Mouse (Mus musculus) thymus, adult 2 months (tissue): ENCODE measurements at regions not wholly inside any gene's neighbourhood (a gene's known extent, or its start where the extent isn't known, plus 50 kb on each side); places are given as distances from the start of the nearest gene placed in this dataset.

Experiments
- DNase-seq: peaks from one replicate; pipeline ENCODE4 v3.0.0; 2021
- H3K27ac ChIP-seq: fragments of 200-500 bp; 2 replicates; pipeline ENCODE4 v1.5.1; 2012; ENCODE audit warnings: low read length, control low read depth; ENCODE audit not compliant: control insufficient read depth, insufficient read depth
- H3K27me3 ChIP-seq: fragments of 200-500 bp; 2 replicates; pipeline ENCODE4 v1.6.1; 2012; ENCODE audit warnings: mild to moderate bottlenecking, low read length, moderate library complexity, mixed read lengths; ENCODE audit not compliant: control insufficient read depth, insufficient read depth
- H3K36me3 ChIP-seq: fragments of 200-500 bp; 2 replicates; pipeline ENCODE4 v1.6.1; 2012; ENCODE audit warnings: mild to moderate bottlenecking, low read length, moderate library complexity; ENCODE audit not compliant: control insufficient read depth, insufficient read depth
- H3K4me1 ChIP-seq: fragments of 200-500 bp; replicated peaks from 2 replicates; pipeline ENCODE4 v1.6.1; 2012; ENCODE audit warnings: low read length; ENCODE audit not compliant: control insufficient read depth, insufficient read depth
- H3K4me3 ChIP-seq: fragments of 200-500 bp; 2 replicates; pipeline ENCODE4 v1.5.1; 2012; ENCODE audit warnings: mild to moderate bottlenecking, low read length, control low read depth, moderate library complexity; ENCODE audit not compliant: control insufficient read depth, insufficient read depth
- CTCF ChIP-seq: fragments of 200-500 bp; IDR thresholded peaks from 2 replicates; pipeline ENCODE4 v1.5.1; 2012; ENCODE audit warnings: mild to moderate bottlenecking, control low read depth, low read length, moderate library complexity, borderline replicate concordance; ENCODE audit not compliant: control insufficient read depth, poor library complexity, insufficient read depth; ENCODE audit errors: extremely low read depth
- POLR2A ChIP-seq: fragments of 200-500 bp; IDR thresholded peaks from 2 replicates; pipeline ENCODE4 v1.6.1; 2012; ENCODE audit warnings: mild to moderate bottlenecking, low read length, control low read depth, moderate library complexity; ENCODE audit not compliant: control insufficient read depth, poor library complexity, insufficient read depth; ENCODE audit errors: extremely low read depth
- WGBS: fragments of 180-500 bp; shearing (Covaris S2); methylation state at CpG from one replicate; pipeline ENCODE4 v1.1.7; 2018; 5-methylcytosine and 5-hydroxymethylcytosine counted together

DNA sequence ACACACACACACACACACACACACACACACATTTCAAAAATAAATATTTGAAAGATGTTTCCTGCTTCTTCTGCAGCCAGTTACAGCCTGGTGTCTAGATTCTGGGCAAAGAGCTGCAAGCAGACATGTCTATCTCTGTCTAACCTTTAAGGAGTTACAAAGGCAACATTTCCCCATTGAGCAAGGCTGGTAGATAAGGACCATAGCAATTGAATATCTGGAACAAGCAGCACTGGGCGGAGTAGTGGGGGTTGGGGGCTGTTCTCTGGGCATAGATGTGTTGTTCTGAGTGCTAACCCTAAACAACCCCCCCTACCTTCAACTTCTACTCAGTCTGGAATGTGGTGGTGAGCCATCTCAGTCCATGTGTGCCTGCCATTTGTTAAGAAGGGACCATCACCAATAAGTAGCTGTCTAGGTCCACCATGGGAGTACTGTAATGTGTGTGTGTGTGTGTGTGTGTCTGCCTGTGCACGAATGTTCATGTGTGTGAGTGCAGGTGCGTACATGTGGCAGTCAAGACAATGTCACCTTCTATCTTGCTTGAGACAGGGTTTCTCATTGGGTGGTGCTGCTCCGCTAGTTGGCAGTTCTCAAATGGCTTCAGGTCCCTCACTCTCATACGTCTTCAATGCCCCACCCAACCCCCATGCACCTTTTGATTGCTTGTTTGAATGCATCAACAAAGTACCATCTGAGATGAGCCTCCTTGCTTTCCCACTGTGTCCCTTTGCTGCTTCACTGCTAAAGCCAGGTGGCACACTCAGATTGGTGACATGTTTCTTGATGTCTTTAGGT, 62.2 kb upstream of the Zfp831 start:
- DNase-seq = no peak
- TF ChIP-seq POLR2A = no peak
- TF ChIP-seq CTCF = no peak
- H3K27ac ChIP-seq = no peak overlapping the region
- H3K36me3 ChIP-seq = no peaks in the 10 kb centered on the region
- 97% methylated on average over 5 of the region's 5 CpGs for WGBS
- no peaks in the 10 kb centered on the region for H3K4me1 ChIP-seq
- H3K27me3 ChIP-seq = no peaks in the 10 kb centered on the region
- H3K4me3 ChIP-seq = no peak overlapping the region

DNA sequence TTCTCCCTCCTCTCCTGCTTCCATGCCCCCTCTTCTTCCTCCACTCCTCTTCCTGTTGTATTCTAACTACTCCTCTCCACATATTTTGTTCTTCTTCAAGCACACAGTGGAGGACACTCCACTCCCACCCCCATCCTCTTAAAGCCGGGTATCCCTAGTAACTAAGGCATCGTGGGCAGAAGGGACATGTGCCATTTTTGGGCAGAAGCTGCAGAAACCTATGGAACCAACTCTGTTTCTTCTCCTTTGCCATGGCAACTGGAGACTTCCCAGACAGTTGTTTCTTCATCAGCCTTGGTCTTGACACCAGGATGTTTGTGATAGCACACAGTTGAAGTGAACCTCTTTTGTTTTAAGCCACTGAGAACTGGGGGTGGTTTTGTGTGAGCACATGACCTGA, 59.1 kb upstream of the Zfp831 start:
- no peaks in the 10 kb centered on the region for H3K36me3 ChIP-seq
- DNase-seq = no peak
- H3K4me1 ChIP-seq = no peaks in the 10 kb centered on the region
- TF ChIP-seq POLR2A (no peak), CTCF (no peak)
- no peaks in the 10 kb centered on the region for H3K27me3 ChIP-seq
- H3K27ac ChIP-seq = no peak overlapping the region
- H3K4me3 ChIP-seq = no peak overlapping the region
- 92% methylated on average over 2 of the region's 2 CpGs for WGBS
